Mouse (Mus musculus) liver, adult 2 months (tissue): ENCODE measurements around the gene Psmb10.

Experiments used
- CTCF ChIP-seq: fragments of 200-500 bp; IDR thresholded peaks from 2 replicates; pipeline ENCODE4 v1.5.1; 2011; ENCODE audit warnings: low read depth, low read length, control low read depth
- POLR2A ChIP-seq: fragments of 200-500 bp; IDR thresholded peaks from 2 replicates; pipeline ENCODE4 v1.6.1; 2011; ENCODE audit warnings: low read length, control low read depth; ENCODE audit not compliant: insufficient read depth; ENCODE audit errors: extremely low read depth

- TF ChIP-seq CTCF (no peak), POLR2A (no peak)
Measured at GRCm38 (mm10) chr8:105931271-105931670, 7.0 kb downstream of the Psmb10 start.
